21 mouse cellular contexts compared by ENCODE assay signal in the genomic region with DNA sequence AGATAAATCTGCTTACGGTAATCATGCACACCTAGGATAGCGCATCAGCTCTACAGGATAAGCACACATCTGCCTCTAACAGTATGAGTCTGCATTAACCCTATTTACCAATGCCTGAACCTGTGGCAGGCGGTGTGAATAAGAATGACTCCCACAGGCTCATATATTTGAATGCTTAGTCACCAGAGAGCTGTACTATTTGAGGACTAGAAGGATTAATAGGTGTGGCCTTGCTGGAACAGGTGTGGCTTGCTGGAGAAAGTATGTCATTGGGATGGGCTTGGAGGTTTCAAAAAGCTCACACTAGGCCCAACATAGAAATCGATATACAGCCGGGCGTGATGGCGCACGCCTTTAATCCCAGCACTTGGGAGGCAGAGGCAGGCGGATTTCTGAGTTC.
"Had no signal": no experiment of that assay in that cellular context is flagged by ENCODE, and none has a peak within 500 bp of the region (broad histone marks: within the 10 kb centered on the region; RNA-seq: fewer than 3 reads in every experiment).

No protein-coding gene starts in this region.

- H3K9me3 ChIP-seq: liver, embryonic 15.5 days; lung, embryonic 15.5 days; megakaryocyte, embryonic 14.5 days; midbrain, embryonic 13.5 days; midbrain, embryonic 15.5 days; neural tube, embryonic 13.5 days; neural tube, embryonic 15.5 days had no signal

- H3K27ac ChIP-seq: liver, embryonic 15.5 days; lung, embryonic 15.5 days; macrophage; midbrain, embryonic 13.5 days; midbrain, embryonic 15.5 days; neural tube, embryonic 13.5 days; neural tube, embryonic 15.5 days had no signal

- DNase-seq: liver, postnatal 0 days; lung, adult 2 months; lung, postnatal 14 days; lung, postnatal 36 days; retina, postnatal 1 day; right cerebral cortex, adult 18-20 months; right cerebral cortex, postnatal 25 days; right cerebral cortex, postnatal 4 days; spleen, adult 18-20 months; thymus, postnatal 14 days; thymus, postnatal 36 days had no signal

- H3K4me1 ChIP-seq: lung, embryonic 15.5 days; midbrain, embryonic 13.5 days; midbrain, embryonic 15.5 days; neural tube, embryonic 13.5 days; neural tube, embryonic 15.5 days had no signal

- H3K9ac ChIP-seq: liver, embryonic 15.5 days; liver, postnatal 0 days; lung, embryonic 15.5 days; midbrain, embryonic 13.5 days; midbrain, embryonic 15.5 days; neural tube, embryonic 13.5 days; neural tube, embryonic 15.5 days had no signal

- ATAC-seq: liver, postnatal 0 days; lung, postnatal 0 days; midbrain, embryonic 13.5 days; midbrain, embryonic 15.5 days had no signal

- H3K4me3 ChIP-seq: liver, embryonic 15.5 days; lung, embryonic 15.5 days; megakaryocyte, embryonic 14.5 days; midbrain, embryonic 13.5 days; midbrain, embryonic 15.5 days; neural tube, embryonic 13.5 days; neural tube, embryonic 15.5 days had no signal

- H3K4me2 ChIP-seq: liver, embryonic 15.5 days; lung, embryonic 15.5 days; midbrain, embryonic 11.5 days; midbrain, embryonic 13.5 days; midbrain, embryonic 15.5 days; neural tube, embryonic 13.5 days; neural tube, embryonic 15.5 days had no signal

- H3K27me3 ChIP-seq: liver, embryonic 15.5 days; lung, embryonic 15.5 days; megakaryocyte, embryonic 14.5 days; midbrain, embryonic 13.5 days; midbrain, embryonic 15.5 days; neural tube, embryonic 13.5 days; neural tube, embryonic 15.5 days had no signal
